Mouse (Mus musculus): ENCODE results near the gene Ccl17. TPM values are rescaled to one million over a fixed set of nuclear protein-coding genes. Genes with fewer than 3 reads are reported as not detected.

Gene Ccl17
- polyA plus RNA-seq, 1 experiment from 2014 or later = not detected

DNA sequence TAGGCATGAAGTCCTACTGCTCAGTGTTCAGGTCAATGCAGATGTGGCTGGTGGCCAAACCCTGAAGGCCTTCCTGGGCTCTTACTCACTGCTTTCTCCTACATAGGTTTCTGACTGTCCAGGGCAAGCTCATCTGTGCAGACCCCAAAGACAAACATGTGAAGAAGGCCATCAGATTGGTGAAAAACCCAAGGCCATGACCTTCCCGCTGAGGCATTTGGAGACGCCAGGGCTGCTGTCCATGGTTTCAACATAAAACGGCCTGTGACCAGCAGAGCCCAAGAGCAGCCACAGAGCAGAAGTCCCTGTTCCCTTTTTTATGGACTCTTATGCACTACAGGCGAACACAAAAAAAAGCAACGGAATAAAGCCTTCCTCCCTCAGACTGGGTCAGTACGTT lies 1.4 kb downstream of the Ccl17 start:
- no peak overlapping the region for H3K4me2 ChIP-seq
- H3K4me3 ChIP-seq (replicated peaks) = no peak overlapping the region
- H3K36me3 ChIP-seq (replicated peaks) = no peaks in the 10 kb centered on the region
- no peak for ATAC-seq (ENCODE audit: insufficient read depth)
- 0 out of 2 replicates have a peak overlapping the region, but pooled peaks have one; percentile 9 for H3K27ac ChIP-seq (replicated peaks)
- WGBS (ENCODE audit: insufficient replicate concordance) = 46% methylated on average over 6 of the region's 6 CpGs
- H3K27me3 ChIP-seq = peaks cover 6% of the 10 kb centered on the region
- no peaks in the 10 kb centered on the region for H3K9me3 ChIP-seq (replicated peaks)
- H3K9ac ChIP-seq = no peak overlapping the region
- H3K4me1 ChIP-seq (replicated peaks) = peaks cover 33% of the 10 kb centered on the region

DNA sequence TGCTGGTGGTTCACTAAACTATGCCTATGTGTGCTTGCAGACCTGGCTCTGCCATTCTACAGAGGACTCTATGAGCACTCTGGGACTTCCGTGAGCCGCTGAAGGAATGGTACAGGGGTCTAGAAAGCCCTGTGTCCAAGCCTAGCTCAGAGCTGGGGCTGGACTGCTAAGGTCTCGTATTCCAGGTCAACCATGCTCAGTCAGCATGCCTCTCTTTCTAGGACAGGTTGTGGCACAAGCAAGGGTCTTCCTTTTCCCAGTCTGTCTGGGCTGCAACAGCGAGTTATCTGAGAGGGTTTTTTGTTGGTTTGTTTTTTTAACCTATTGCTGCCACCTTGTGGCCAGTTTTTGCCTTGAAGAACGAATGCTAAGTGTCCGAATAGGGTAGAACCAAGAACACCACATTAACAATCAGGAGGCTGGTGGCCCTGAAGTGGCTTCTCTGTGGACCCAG lies 2.4 kb downstream of the Ccl17 start:
- H3K36me3 ChIP-seq (replicated peaks) = no peaks in the 10 kb centered on the region
- whole genome bisulfite sequencing (ENCODE audit: insufficient replicate concordance) = 32% methylated on average over 6 of the region's 6 CpGs
- H3K9ac ChIP-seq = no peak overlapping the region
- H3K4me2 ChIP-seq = no peak overlapping the region
- no peak overlapping the region for H3K4me3 ChIP-seq (replicated peaks)
- H3K9me3 ChIP-seq (replicated peaks) = no peaks in the 10 kb centered on the region
- H3K4me1 ChIP-seq (replicated peaks) = peaks cover 31% of the 10 kb centered on the region
- peak; percentile 26; the same call in 1 of the 2 replicates for ATAC-seq (ENCODE audit: insufficient read depth)
- H3K27ac ChIP-seq (replicated peaks) = no peak overlapping the region
- peaks cover under 1% of the 10 kb centered on the region for H3K27me3 ChIP-seq

DNA sequence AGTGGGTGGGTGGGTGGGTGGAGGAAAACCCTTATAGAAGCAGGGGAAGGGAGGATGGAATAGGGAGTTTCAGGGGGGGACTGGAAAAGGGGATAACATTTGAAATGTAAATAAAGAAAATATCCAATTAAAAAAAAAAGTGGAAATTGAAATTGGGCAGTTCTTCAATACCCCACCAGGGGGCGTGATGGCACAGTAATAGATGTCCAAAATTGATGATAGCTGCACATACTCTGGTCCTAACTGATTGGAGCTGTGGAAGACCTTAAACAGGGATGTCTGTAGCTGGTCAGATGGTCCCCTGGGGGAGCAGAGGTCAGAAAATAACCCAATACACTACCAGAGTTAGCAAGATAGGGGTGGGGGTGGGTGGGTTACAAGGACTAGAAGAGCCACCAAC lies 4.3 kb downstream of the Ccl17 start:
- Histone ChIP-seq H3K36me3 (replicated peaks) (no peaks in the 10 kb centered on the region; the same call in 1 of the 2 replicates), H3K27ac (replicated peaks) (no peak overlapping the region), H3K27me3 (no peaks in the 10 kb centered on the region; the same call in 1 of the 2 replicates), H3K9ac (no peak overlapping the region), H3K9me3 (replicated peaks) (no peaks in the 10 kb centered on the region), H3K4me1 (replicated peaks) (peaks cover 14% of the 10 kb centered on the region), H3K4me3 (replicated peaks) (no peak overlapping the region), H3K4me2 (no peak overlapping the region)
- ATAC-seq (ENCODE audit: insufficient read depth) = no peak
- 0% methylated on average over 1 of the region's 1 CpGs for WGBS (ENCODE audit: insufficient replicate concordance)

DNA sequence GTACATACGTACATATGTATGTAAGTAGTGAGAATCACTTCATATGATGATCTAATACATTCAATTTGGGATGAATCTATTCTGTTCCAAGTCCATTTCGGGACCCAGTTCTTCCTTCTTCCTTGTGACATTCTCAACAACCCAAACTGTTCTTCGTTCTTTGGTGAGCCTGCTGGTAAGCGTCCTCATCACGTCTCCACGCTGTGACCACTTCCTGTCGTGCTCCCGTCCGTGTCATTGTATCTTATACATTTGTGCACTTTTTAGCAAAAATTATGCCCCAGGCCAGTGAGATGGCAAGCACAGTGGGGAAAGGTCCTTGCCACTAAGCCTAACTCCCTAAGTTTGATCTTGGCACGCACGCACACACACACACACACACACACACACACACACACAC lies 7.7 kb downstream of the Ccl17 start:
- no peak for ATAC-seq (ENCODE audit: insufficient read depth)
- Histone ChIP-seq H3K4me1 (replicated peaks) (peaks cover 19% of the 10 kb centered on the region), H3K4me3 (replicated peaks) (no peak overlapping the region), H3K36me3 (replicated peaks) (peaks cover 25% of the 10 kb centered on the region), H3K9me3 (replicated peaks) (no peaks in the 10 kb centered on the region), H3K27me3 (no peaks in the 10 kb centered on the region), H3K27ac (replicated peaks) (no peak overlapping the region), H3K9ac (no peak overlapping the region), H3K4me2 (no peak overlapping the region)
- 45% methylated on average over 11 of the region's 11 CpGs for WGBS (ENCODE audit: insufficient replicate concordance)

DNA sequence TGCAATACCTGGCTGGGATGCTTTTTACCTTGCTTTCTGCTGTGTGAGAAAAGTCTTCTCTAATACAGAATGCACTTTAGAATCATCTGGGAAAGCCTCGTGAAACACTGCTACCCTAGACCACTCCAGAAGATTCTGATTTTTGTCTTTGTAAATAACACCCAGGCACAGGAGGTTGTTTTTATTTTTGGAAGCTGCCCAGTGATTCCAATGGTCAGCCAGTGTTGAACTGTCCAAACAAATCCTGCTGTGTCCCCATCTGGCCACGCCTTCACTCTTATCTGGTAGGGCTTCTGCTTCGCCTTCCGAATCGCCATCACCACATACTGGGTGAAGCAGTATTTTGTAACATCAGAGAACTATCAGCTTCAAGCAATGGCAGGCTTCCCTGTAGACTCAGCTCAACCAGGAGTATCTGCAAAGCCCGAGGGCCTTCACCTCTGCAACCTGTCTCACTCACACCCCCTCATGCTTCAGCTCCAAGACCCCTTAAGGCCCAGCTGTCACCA lies 9.5 kb downstream of the Ccl17 start:
- H3K36me3 ChIP-seq (replicated peaks) = peaks cover 43% of the 10 kb centered on the region
- ATAC-seq (ENCODE audit: insufficient read depth) = peak; percentile 56

DNA sequence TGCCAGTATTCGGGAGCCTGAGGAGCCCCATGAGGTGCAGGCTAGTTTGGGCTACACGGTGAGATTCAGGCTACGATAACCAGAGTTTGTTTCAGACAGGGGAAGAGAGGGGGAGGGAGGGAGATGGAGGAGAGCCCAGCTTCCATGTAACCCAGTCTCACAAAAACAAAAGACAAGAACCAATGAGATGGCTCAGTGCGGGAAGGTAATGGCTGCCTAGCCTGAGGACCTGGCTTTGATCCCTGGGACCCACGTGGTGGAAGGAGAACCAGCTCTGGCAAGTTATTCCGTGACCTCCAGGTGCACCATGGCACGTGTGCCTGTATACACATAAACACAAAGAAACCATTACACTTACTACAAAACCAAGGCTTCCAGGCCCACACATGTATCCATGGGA lies 10.3 kb downstream of the Ccl17 start:
- H3K36me3 ChIP-seq (replicated peaks) = peaks cover 51% of the 10 kb centered on the region
- peaks cover 19% of the 10 kb centered on the region for H3K4me1 ChIP-seq (replicated peaks)
- no peak for ATAC-seq (ENCODE audit: insufficient read depth)
- no peak overlapping the region for H3K27ac ChIP-seq (replicated peaks)
- WGBS (ENCODE audit: insufficient replicate concordance) = 89% methylated on average over 7 of the region's 7 CpGs
- H3K27me3 ChIP-seq = no peaks in the 10 kb centered on the region
- no peaks in the 10 kb centered on the region for H3K9me3 ChIP-seq (replicated peaks)
- no peak overlapping the region for H3K4me2 ChIP-seq
- no peak overlapping the region for H3K9ac ChIP-seq
- no peak overlapping the region for H3K4me3 ChIP-seq (replicated peaks)

More for the DNA sequence above, 9.5 kb downstream of the Ccl17 start:
- Histone ChIP-seq H3K4me2 (no peak overlapping the region), H3K27me3 (no peaks in the 10 kb centered on the region), H3K4me3 (replicated peaks) (no peak overlapping the region), H3K27ac (replicated peaks) (peak overlapping the region; percentile 15; the same call in 1 of the 2 replicates), H3K4me1 (replicated peaks) (peaks cover 19% of the 10 kb centered on the region), H3K9me3 (replicated peaks) (no peaks in the 10 kb centered on the region), H3K9ac (no peak overlapping the region)
- 34% methylated on average over 6 of the region's 6 CpGs for WGBS (ENCODE audit: insufficient replicate concordance)

DNA sequence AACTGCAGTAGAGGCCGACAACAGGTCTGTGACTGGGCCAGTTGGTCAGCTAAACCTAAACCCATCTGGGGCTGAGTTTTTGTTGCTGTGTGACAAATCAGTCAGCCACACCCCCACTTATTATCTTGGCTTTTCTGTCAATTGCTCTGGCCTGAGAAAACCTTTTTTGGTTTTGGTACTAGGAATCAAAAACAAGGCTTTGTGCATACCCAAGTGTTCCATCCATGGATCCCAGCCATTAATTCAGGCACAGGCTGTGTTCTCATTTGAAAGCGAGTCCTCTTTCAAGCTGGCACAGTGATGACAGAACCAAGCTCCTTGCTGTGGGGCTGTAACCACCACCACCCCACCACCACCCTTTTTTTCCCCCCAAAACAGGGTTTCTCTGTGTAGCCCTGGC lies 11.1 kb downstream of the Ccl17 start:
- no peak overlapping the region for H3K4me3 ChIP-seq (replicated peaks)
- ATAC-seq (ENCODE audit: insufficient read depth) = no peak
- no peak overlapping the region for H3K4me2 ChIP-seq
- no peaks in the 10 kb centered on the region for H3K9me3 ChIP-seq (replicated peaks)
- H3K27me3 ChIP-seq = no peaks in the 10 kb centered on the region
- WGBS (ENCODE audit: insufficient replicate concordance) = 94% methylated on average over 2 of the region's 2 CpGs
- no peak overlapping the region for H3K9ac ChIP-seq
- H3K4me1 ChIP-seq (replicated peaks) = peaks cover 19% of the 10 kb centered on the region
- peaks cover 59% of the 10 kb centered on the region for H3K36me3 ChIP-seq (replicated peaks)
- H3K27ac ChIP-seq (replicated peaks) = no peak overlapping the region

DNA sequence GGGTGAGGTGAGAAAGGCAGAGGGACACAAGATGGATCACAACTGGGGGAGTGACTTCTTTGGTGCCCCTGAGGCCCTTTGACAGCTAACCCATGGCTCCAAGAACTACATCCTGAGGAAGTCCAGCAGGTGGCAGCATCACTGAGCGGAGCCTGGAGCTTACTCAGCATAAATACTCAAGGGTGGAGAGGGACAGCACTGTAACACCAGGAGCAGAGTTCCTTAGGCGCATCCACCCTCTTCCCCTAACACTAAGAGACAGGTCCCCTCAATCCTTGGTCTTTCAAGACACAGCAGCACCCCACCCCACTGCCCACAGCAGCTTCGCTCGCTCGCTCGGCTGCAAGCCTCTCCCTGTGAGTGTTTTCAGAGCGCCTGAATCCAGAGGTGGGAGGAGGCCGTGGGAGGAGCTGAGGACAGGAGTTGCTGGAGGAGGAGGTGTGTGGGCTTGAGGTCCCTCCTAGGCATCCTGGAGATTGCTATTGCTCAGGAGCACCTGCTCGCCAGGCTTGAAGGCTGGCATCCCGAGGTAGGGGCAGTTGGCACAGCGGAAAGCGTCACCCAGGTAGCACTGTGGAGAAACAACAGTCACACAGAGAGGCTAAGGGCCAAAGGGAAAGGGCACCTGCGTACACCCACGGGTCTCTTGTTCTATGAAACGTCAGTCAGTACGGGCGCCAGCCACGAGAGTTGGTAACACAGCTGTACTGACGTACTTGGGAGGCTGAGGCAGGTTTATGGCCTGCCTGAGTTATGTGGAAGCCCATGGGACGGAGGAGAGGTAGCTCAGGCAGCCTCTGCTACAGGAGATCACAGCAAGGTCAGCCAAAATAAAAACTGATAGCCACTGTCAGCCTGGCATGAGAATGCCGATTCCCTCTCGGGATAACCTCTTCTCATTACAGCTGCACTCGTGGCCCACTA lies 12.6 kb downstream of the Ccl17 start:
- Histone ChIP-seq H3K36me3 (replicated peaks) (peaks cover 71% of the 10 kb centered on the region), H3K27ac (replicated peaks) (no peak overlapping the region), H3K27me3 (no peaks in the 10 kb centered on the region), H3K4me3 (replicated peaks) (no peak overlapping the region), H3K4me1 (replicated peaks) (peaks cover 19% of the 10 kb centered on the region), H3K9me3 (replicated peaks) (no peaks in the 10 kb centered on the region), H3K4me2 (no peak overlapping the region), H3K9ac (no peak overlapping the region)
- peak; percentile 57; the same call in 1 of the 2 replicates for ATAC-seq (ENCODE audit: insufficient read depth)
- 85% methylated on average over 23 of the region's 23 CpGs for WGBS (ENCODE audit: insufficient replicate concordance)

DNA sequence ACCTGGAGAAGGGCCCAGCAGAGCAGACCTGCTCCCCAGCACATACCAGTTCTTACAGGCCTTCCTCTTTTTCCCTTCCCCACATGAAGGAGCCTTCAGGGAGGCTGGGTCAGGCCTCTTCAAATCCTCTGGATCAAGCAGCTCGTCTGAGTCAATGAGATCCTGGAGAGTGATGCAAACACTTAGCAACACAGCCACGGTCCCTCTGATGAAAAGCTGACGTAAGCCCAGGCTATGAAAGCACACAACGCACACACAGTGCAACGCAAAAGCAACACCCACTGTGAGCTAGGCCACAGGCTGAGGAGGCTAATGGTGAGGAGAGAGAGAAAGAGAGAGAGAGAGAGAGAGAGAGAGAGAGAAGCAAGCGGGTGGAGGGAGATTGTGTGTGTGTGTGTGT lies 14.9 kb downstream of the Ccl17 start:
- H3K4me2 ChIP-seq = no peak overlapping the region
- H3K9ac ChIP-seq = no peak overlapping the region
- peaks cover 94% of the 10 kb centered on the region for H3K36me3 ChIP-seq (replicated peaks)
- H3K4me1 ChIP-seq (replicated peaks) = peaks cover 12% of the 10 kb centered on the region
- H3K27ac ChIP-seq (replicated peaks) = no peak overlapping the region
- no peaks in the 10 kb centered on the region for H3K27me3 ChIP-seq
- H3K9me3 ChIP-seq (replicated peaks) = no peaks in the 10 kb centered on the region
- 87% methylated on average over 6 of the region's 6 CpGs for WGBS (ENCODE audit: insufficient replicate concordance)
- no peak overlapping the region for H3K4me3 ChIP-seq (replicated peaks)
- ATAC-seq (ENCODE audit: insufficient read depth) = no peak

DNA sequence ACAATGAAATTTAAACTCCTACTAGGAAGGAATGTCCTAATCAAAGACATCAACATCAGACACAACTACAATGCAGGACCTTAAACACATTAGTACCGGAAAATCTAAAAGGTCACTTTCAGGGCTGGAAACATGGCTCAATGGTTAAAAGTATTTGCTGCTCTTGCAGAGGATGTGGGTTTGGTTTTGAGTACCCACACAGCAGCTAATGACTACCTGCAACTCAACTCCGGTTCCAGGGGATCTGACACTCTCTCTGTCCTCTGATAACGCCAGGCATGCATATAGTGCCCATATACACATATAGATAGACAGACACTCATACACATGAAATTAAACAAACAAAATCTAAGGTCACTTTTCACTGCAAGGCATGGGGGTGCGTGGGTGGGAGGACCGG lies 16.0 kb downstream of the Ccl17 start:
- Histone ChIP-seq H3K9ac (no peak overlapping the region), H3K27me3 (no peaks in the 10 kb centered on the region), H3K9me3 (replicated peaks) (no peaks in the 10 kb centered on the region), H3K4me1 (replicated peaks) (peaks cover 4% of the 10 kb centered on the region), H3K4me3 (replicated peaks) (no peak overlapping the region), H3K27ac (replicated peaks) (no peak overlapping the region), H3K4me2 (no peak overlapping the region), H3K36me3 (replicated peaks) (peaks cover 95% of the 10 kb centered on the region)
- ATAC-seq (ENCODE audit: insufficient read depth) = no peak
- WGBS (ENCODE audit: insufficient replicate concordance) = 87% methylated on average over 5 of the region's 5 CpGs

DNA sequence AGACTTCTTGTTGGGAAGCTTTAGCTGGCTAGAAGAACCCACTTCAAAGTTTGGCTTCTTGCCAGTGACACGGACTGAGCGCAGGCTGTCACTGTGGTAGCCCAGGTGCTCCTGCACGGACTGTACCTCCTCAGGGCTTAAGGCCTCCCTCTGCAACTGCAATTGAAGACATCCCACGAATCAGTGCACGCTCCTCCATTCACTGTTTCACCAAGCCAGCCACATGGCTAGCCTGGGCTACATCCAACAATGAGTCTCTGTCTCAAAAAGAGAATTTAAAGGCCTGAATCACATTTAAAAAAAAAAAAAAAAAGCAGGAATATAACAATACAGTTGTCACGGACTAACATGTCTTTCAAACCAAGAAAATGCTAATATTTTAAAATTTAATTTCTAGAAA lies 18.0 kb downstream of the Ccl17 start:
- 79% methylated on average over 6 of the region's 6 CpGs for WGBS (ENCODE audit: insufficient replicate concordance)
- Histone ChIP-seq H3K4me1 (replicated peaks) (no peaks in the 10 kb centered on the region), H3K4me3 (replicated peaks) (no peak overlapping the region), H3K4me2 (no peak overlapping the region), H3K27me3 (no peaks in the 10 kb centered on the region), H3K27ac (replicated peaks) (no peak overlapping the region), H3K36me3 (replicated peaks) (peaks cover 90% of the 10 kb centered on the region), H3K9me3 (replicated peaks) (no peaks in the 10 kb centered on the region), H3K9ac (no peak overlapping the region)
- ATAC-seq (ENCODE audit: insufficient read depth) = no peak
